Comparison of ENCODE assay signal across 7 mouse cellular contexts in the genomic region with DNA sequence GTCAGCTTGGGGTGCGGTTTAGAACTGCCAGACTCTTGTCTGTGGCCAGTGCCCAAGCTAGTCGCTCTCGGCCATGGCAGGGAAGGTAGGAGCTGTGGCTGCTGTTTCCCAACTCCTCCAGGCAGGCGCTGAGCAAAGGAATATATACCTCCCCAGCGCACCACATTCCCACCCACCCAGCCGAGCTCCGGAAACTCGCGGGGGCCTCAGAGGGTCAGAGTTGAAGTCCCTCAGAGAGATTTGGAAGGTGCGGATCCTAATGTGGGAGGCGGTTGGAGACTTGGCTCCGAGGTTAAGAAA. TPM values are rescaled to one million over a fixed set of nuclear protein-coding genes. Genes with fewer than 3 reads are reported as not detected.
DNase-seq lines count a peak whose midpoint lies in the region; ATAC-seq and TF ChIP-seq lines count a peak whose summit lies in the region.

No protein-coding gene starts in this region.

- peak overlapping the region; percentile 94 for H3K4me2 ChIP-seq in lung, embryonic 16.5 days (ENCODE audit: low read depth, low read length)
- peak overlapping the region; percentile 83 for H3K4me2 ChIP-seq in forebrain, embryonic 12.5 days
- peak overlapping the region; percentile 57 for H3K4me2 ChIP-seq in limb, embryonic 11.5 days (ENCODE audit: low read depth, severe bottlenecking)

- no peaks in the 10 kb centered on the region for H3K27me3 ChIP-seq in lung, embryonic 16.5 days (ENCODE audit: control insufficient read depth, insufficient read depth, low read depth, low read length)
- no peaks in the 10 kb centered on the region for H3K27me3 ChIP-seq in forebrain, embryonic 12.5 days
- no peaks in the 10 kb centered on the region for H3K27me3 ChIP-seq in limb, embryonic 11.5 days (ENCODE audit: control insufficient read depth, insufficient read depth, low read length)
- no peaks in the 10 kb centered on the region for H3K27me3 ChIP-seq in small intestine, adult 2 months (ENCODE audit: control insufficient read depth, insufficient read depth, low read length)

- no peak for DNase-seq in lung, postnatal 10 days
- no peak for DNase-seq in limb, embryonic 11.5 days (ENCODE audit: low spot score)
- DNase-seq in right cerebral cortex, adult 2 months (ENCODE audit: low spot score in 2 of 2): no peak
- DNase-seq in right cerebral cortex, adult 18-20 months: no peak

- H3K36me3 ChIP-seq in lung, embryonic 16.5 days (ENCODE audit: control insufficient read depth, insufficient read depth, low read length): no peaks in the 10 kb centered on the region
- no peaks in the 10 kb centered on the region for H3K36me3 ChIP-seq in forebrain, embryonic 12.5 days (replicated peaks)
- H3K36me3 ChIP-seq in limb, embryonic 11.5 days (ENCODE audit: control insufficient read depth, insufficient read depth, low read length): no peaks in the 10 kb centered on the region
- no peaks in the 10 kb centered on the region for H3K36me3 ChIP-seq in small intestine, adult 2 months (ENCODE audit: control insufficient read depth, insufficient read depth, low read length)

- no peak overlapping the region for H3K27ac ChIP-seq in lung, embryonic 16.5 days (ENCODE audit: low read length)
- no peak overlapping the region for H3K27ac ChIP-seq in forebrain, embryonic 12.5 days
- H3K27ac ChIP-seq in limb, embryonic 11.5 days (replicated peaks; ENCODE audit: low read depth, low read length): no peak overlapping the region
- H3K27ac ChIP-seq in small intestine, adult 2 months (ENCODE audit: insufficient read depth, low read depth, low read length): no peak overlapping the region

- WGBS in lung, embryonic 16.5 days: 14% methylated on average over 12 of the region's 12 CpGs
- 18% methylated on average over 12 of the region's 12 CpGs for WGBS in forebrain, embryonic 12.5 days
- WGBS in limb, embryonic 11.5 days: 22% methylated on average over 12 of the region's 12 CpGs
- WGBS in small intestine, adult 2 months: 16% methylated on average over 12 of the region's 12 CpGs

- no peaks in the 10 kb centered on the region for H3K9me3 ChIP-seq in lung, embryonic 16.5 days (ENCODE audit: control insufficient read depth, low read length)
- H3K9me3 ChIP-seq in forebrain, embryonic 12.5 days: no peaks in the 10 kb centered on the region
- H3K9me3 ChIP-seq in limb, embryonic 11.5 days (ENCODE audit: control insufficient read depth, low read length): no peaks in the 10 kb centered on the region

- no peak for TF ChIP-seq POLR2A in small intestine, adult 2 months (IDR thresholded peaks at IDR 0.05; ENCODE audit: low read depth, low read length)

- TF ChIP-seq CTCF in small intestine, adult 2 months (IDR thresholded peaks at IDR 0.05; ENCODE audit: extremely low read depth, insufficient read length, insufficient replicate concordance, low read depth, low read length): no peak

- H3K9ac ChIP-seq in lung, embryonic 16.5 days (ENCODE audit: low read length): peak overlapping the region; percentile 69
- H3K9ac ChIP-seq in forebrain, embryonic 12.5 days: peak overlapping the region; percentile 50
- peak overlapping the region; percentile 32; the same call in 1 of the 2 replicates for H3K9ac ChIP-seq in limb, embryonic 11.5 days (ENCODE audit: low read length)

- ATAC-seq in lung, embryonic 16.5 days (ENCODE audit: low read depth): no peak
- ATAC-seq in forebrain, embryonic 12.5 days (ENCODE audit: low FRiP score): no peak
- no peak for ATAC-seq in limb, embryonic 11.5 days (ENCODE audit: insufficient number of reproducible peaks, low FRiP score, low TSS enrichment, low read depth)

- H3K4me3 ChIP-seq in lung, embryonic 16.5 days (ENCODE audit: low read length): peak overlapping the region; percentile 63
- peak overlapping the region; percentile 54 for H3K4me3 ChIP-seq in forebrain, embryonic 12.5 days (replicated peaks)
- peak overlapping the region; percentile 37 for H3K4me3 ChIP-seq in limb, embryonic 11.5 days (ENCODE audit: low read depth, low read length)
- peak overlapping the region; percentile 51 for H3K4me3 ChIP-seq in small intestine, adult 2 months (ENCODE audit: low read depth, low read length)

- H3K4me1 ChIP-seq in lung, embryonic 16.5 days (replicated peaks; ENCODE audit: control insufficient read depth, insufficient read depth, low read length): 0 out of 2 replicates have a peak, but pooled peaks cover 3% of the 10 kb centered on the region
- 0 out of 2 replicates have a peak, but pooled peaks cover 4% of the 10 kb centered on the region for H3K4me1 ChIP-seq in forebrain, embryonic 12.5 days
- no peaks in the 10 kb centered on the region for H3K4me1 ChIP-seq in limb, embryonic 11.5 days (ENCODE audit: control insufficient read depth, insufficient read depth, low read length)
- peaks cover 3% of the 10 kb centered on the region; the same call in 1 of the 2 replicates for H3K4me1 ChIP-seq in small intestine, adult 2 months (ENCODE audit: control insufficient read depth, insufficient read depth, insufficient read length, low read length)

RNA-seq across cellular contexts. Expression of a gene that starts 8.9 kb away (rescaled TPM):
- polyA plus RNA-seq in lung, embryonic 16.5 days (2015; fragmentation: Nextera tagmentation; extraction: Ambion mirVana): not detected in 2 replicates
- polyA plus RNA-seq in forebrain, embryonic 12.5 days (2016; fragmentation: Nextera tagmentation; extraction: Ambion mirVana): not detected in 2 replicates
- not detected in 2 replicates for polyA plus RNA-seq in limb, embryonic 11.5 days (2014; fragmentation: Nextera tagmentation; extraction: Ambion mirVana)
- polyA plus RNA-seq in small intestine, adult 2 months (2012; rRNA removed): not detected in 2 replicates
